Mouse (Mus musculus) kidney, postnatal 10 days (tissue): ENCODE measurements around the gene Stx19.
A peak's percentile ranks its signal among the peaks of the same experiment; 100 is the strongest.

ENCODE experiments used
- DNase-seq: peaks from one replicate; pipeline ENCODE4 v3.0.0; 2021; ENCODE audit warnings: mixed read lengths

Stx19 gene

DNA sequence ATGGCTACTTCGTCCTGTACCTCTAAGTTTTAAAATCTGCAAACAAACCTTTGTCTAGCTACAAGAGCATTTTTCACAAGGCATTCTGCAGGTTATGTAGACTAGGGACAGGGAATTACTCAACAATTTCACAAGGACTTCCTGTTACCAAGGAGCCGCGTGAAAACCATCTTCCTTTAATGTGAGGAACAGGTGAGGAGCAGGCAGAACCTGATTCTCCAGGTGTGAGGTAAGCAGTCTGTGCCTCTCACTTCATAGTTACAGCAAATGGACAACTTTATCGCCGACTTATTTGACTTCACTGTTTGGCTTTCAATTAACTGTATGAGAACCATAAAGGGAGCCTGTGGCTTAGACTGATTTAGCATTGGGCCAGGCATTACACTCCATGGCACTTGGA is at the start of gene Stx19:
Gene Stx19, plus strand, starts transcription at position 186 of the 400 bp plus-strand sequence.
- DNase-seq, result no peak

DNA sequence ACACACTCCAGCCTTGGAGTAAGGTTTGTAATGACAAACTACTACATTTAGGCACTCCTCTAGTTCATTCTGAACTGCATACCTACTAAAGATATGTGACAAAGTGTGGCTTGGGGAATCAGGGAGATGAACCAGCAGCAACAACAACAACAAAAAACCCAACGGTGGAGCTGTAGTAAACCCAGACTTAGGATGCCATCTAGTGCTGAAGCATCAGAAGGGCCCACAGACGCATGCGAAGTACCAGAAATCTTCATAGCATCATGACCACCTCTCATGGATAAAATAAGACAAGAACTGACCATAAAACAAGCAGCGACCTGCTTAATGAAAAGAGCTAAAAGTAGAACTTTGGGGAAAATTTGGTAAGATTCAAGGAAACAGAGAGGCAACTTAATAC is 41.0 kb upstream of the Stx19 start:
- DNase-seq, result no peak

DNA sequence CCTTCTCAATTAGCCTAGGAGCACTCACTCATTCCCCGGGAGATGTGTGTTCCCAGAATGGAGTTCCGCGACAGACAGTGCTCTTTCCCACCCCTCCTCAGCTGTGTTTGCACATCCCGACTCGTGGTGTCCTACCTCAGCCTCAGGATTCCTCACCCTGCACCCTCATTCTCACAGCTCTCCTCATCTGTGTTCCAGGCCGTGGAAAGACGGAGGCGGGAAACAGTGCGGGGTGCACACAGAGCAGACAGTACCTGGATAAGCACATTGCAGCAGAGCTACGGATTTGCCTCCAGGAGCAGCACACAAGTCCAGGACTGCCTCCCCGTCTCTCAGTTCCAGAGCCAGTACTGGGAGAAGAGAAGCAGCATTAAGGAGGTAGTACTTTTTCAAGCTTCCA is 38.4 kb upstream of the Stx19 start:
- DNase-seq, result no peak

DNA sequence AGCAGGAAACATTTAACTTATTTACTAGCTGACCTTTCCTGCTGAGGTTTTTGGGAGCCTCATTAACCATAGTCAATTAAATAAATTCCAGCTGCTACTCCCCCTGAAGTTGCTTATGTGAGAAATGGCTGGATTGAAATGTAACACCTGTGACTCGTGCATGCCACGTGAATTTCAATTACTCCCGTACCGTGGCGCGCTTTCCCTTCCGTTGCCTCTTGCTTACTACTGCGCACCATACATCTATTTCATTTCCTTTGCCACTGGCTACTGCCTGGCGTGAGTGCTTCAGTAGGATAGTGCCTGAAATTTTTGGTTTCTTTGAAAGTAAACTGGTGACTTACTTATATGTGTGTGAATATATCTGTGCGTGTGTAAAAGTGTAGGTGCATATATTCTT is 36.2 kb upstream of the Stx19 start:
- DNase-seq, result no peak

DNA sequence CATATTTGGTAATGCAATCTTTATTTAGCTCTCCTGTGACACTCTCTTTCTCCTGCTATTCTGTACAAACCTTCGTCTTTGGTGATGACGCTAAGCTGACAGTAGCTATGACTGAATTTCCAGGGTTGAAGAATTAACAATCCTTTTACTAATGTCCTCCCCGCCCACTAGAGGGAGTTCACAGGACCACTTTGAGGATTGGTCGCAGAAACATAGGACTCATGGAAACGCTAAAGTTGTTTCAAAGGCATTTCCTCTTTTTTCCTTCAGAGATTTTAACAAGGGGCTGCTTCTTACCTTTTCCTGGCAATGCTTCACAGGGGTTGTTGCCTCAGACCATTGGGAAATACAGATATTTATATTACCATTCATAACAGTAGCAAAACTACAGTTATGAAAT is 32.2 kb upstream of the Stx19 start:
- peak; percentile 22 for DNase-seq

DNA sequence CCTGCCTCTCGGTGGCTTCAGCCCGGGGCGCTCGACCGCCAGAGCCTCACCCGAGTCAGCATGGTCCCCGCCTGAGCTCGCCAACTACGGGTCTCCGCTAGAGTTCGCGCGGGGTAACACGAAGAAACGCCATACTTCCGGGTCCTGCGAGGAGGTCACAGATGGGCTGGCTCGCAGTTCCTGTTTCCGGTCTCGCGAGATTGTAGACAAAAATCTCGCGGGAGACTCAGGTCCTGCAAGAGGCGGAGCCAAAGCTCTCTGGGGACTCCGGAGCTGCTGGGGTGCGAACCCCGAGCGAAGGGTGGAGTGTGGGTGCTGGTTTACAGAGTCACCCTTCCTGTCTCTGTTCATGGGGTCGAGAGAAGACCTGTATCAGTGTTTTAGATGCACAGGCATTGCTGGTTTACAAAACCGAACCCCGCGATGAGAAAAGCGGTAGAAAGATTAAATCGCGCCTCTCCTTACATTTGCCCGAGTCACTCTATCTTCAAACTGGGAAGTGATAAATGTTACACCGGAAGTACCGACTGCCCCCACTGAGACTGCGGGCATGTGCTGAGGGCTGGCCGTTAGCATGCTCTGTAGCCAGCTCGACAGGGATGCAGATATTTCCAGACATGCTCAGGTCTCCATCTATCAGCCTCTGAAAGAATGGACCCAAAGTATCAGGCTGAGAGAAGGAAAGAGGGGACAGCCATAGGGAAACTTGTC is 27.7 kb upstream of the Stx19 start, which contains the start of gene Nsun3:
Gene Nsun3, minus strand, starts transcription at position 198 of the 711 bp plus-strand sequence.
- DNase-seq, result peak; percentile 95

DNA sequence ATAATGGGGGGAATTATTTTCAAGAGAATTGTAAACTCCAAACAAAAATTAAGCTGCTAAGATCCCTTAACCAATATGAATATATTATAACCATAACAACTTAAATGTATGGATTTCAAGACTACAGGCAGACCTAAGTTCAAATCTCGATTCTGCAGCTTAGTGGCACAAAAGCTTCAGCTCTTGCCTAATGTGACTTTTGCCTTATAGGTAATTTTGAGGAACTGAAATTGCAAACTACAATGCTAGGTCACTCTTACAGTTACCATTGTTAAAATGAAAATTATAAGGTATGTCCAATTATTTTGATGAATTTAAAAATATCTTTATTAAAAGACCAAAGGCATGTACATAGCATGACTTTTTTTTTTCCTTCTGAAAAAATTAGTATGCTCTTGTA is 17.9 kb upstream of the Stx19 start:
- DNase-seq, result no peak

DNA sequence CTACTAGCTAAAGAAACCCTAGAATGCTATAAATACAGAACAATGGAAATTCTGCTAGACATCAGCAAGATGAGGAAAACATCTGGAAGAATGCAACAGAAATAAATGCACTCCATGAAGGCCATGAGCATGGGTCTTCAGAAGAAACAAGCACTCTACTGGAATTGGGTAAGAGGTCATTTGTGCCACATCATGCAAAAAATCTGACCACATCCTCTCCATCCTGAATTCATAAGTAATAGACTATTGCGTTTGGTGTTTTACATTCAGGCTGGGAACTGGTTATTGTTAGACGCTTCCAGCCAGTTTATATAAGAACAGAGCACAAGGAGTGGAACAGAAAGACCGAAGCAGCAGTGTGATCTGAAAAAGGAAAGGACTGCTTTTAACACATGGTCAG is 15.7 kb upstream of the Stx19 start:
- no peak for DNase-seq

DNA sequence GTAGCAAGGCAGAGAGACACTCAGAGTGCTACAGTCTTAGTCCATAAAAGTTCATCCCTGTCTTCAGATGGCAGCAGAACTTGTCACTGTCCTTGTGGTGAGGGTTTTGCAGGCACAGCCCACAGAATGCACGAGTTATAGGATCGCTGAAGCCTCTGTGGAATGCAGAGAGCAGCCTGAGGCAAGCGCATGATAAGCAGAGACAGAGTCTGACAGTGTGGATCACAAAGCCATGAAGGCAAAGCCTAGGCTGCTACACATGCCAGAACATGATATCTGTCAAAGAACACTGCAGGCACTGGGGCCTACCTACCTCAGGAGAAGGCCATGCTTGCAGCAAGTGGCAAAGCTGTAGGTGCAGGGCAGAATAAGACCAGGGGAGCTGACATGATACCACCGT is 15.1 kb upstream of the Stx19 start:
- DNase-seq, result no peak

DNA sequence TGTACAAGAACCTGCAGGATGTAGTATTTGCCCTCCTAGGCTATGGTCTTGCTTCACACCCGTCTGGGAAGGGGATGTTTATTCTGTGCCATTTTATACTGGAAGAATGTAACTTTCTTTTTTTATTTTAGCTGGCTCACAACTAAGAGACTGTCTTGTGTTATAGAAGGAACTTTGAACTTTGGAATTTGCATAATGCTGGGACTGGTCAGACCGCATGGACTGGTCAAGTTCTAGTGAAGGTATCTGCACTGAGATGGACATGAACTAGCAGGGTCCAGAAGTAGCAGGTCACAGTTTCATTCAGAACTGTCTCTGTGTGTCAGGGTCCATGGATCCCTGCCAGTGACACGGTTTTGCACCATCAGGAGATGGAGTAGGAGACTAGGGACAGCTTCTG is 14.6 kb upstream of the Stx19 start:
- DNase-seq, result no peak

DNA sequence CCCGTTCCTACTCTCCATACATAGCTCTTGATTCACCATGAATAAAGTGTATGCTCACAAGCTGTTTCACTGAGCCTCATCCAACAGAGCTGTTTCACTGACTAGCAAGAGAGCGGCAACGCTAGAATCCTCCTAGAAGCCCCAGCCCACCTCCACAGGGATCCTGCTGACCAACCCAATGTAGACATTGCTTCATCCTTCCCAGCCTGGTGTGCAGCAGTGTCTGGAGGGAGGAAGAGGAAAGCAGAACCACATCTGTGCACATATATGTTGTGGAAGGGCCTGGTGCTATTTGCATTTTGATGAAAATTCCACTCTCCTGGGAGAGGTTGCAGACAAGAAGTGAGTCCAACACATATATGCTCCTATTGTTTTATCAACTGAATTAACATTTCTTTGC is 9.9 kb upstream of the Stx19 start:
- no peak for DNase-seq

DNA sequence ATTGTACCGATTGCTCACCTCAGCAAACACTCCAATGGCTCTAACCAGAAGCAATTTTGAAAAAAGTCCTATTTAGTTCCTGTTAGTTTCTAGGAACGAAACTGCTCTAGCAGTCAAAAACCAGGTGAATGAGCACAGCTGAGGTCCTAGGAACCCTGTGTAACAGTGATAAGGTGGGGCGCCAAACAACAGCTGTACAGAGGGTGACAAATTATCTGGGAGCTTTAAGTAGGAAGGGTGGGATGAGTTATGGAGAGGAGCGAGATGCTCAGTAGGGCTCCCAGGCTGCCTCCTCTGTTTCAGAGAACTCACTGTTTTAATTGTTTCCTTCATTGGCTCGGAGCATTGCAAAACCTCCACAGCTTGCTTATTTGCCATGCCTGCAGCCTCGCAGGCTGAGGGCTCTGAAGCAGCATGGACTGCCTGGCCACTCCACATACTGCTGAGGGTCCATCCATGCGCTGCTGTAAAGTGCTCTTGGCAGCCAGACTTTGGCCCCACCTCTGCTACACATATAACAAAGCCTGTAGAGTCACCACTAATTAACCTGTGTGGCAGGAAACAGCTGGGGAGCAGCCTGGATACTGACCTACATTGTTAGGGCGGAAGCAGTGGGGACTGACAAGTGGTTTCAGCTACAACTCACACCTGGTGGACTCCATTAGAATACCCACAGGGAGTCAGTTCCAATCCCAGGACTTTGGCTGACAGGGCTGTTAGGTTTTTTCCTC is 7.1 kb upstream of the Stx19 start:
- DNase-seq, result peak; percentile 29

DNA sequence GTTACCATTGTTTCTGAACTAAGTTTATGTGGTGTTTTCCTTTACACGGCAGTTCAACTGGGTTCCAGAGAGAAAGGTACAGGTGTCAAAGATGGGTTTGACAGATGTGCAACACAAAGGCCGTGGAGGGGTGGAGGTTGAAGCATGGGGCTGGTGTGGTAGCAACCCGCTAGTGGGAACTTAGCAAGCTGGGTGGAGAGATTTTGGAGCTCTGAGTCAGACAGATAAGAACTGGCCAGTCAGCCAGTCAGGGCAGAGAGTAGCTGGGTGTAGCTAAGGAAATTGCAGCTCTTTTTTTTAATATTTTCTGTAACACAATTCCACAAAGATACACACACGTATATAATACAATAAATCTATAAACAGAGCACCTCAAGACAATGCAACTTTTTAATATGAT is 3.6 kb upstream of the Stx19 start:
- no peak for DNase-seq

DNA sequence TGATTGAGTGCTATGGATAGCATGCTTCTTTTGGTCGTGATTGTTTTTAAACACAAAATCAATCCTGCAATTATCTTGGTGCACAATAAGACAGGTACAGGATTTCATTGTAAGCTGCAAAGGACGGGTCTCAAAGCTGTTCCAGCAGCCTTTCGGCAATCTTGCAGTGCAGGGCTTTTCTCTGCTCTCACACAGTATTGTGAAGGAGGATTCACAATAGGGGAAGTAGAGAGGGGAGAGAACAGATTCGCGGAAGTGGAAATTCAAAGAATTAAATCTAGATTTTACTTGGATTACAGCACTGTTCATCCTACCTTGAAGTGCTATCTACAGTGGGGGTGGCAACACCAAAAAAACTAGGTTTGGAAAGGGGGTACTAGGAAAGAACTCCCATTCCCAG is 686 bp upstream of the Stx19 start:
- no peak for DNase-seq

DNA sequence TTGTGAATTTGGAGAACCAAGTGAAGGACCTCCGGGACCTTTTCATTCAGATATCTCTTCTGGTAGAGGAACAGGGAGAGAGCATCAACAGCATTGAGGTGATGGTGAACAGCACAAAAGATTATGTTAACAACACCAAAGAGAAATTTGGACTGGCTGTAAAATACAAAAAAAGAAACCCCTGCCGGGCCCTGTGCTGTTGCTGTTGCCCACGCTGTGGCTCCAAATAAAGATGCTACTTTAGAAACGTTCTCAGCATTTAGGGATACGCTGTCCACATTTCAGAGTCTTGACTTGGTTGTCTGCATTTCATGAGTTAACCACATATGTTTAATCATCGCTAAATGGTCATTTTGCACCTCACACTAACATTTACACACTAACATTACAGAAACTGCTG is 8.0 kb downstream of the Stx19 start:
- no peak for DNase-seq

DNA sequence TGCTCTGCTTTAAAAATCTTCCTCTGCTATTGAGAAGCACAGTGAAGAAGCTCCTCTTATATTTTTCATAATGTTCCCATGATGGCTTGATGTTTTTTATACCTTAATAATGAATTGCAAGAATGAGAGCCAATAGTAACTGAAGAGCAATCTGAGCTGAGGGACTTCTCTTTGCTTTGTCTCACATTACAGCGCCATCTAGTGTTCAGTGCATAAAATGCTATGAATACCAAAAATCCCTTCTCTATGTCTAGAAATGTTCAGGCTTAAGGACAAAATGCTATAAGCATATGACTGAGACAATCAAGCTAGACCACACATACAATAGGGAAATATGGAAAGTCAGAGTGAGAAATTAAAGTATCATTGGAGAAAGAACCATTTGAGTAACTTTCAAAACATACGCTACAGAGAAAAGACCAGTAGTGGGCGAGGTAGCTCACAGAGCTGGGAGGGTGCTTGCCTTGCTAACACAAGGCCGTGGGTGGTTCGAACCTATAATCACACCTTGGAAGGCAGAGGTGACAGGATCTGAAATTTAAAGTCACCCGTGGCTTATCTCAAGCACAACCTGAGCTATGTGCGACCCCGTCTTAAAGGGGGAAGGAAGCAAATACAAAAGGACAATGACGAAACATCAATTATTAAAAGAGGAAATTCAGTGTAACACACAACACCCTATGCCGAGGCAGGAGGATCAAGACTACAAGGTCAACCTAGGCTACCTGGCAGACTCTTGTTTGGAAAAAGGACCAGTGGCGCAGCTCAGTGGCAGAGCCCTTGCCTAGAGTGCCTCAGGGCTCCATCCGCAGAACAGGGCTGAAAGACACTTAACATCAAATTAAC is 11.9 kb downstream of the Stx19 start:
- no peak for DNase-seq

DNA sequence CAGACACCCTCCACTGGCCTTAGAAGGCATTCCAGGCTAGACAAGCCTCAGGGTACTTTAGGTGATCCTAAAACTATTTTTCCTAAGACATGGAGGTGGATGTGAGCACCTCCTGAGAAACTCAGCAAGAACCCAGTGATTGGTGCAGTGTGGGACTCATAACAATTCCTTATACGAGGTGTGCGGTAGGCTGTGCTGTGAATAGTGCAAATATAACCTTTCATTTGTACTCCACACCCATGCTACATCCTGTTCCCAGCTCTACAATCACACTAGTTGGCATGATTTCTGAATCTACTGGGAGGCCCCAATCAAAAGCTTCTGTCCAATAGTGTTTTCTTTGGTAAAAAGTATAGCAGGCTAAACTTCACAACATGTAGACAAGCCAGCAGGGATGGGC is 17.6 kb downstream of the Stx19 start:
- DNase-seq, result no peak

DNA sequence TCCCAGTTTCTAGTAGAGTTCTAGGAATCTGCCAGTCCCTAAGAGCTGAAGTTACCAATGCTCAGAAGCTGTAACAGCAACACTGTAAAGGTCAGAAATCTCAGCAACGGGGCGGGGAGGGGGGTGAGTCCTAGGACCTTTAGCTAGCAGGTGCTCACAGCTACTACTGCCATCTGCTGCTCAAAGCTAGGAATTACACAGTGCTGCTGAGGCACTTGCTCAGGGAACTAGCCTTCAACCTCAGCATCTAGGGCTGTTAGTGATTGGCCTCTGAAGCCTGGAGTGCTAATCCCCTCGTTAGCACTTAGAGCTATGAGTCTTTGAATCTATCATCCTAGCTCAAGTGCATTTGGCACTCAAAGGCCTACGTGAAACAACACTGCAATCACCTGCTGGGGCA is 18.0 kb downstream of the Stx19 start:
- DNase-seq, result peak; percentile 69

DNA sequence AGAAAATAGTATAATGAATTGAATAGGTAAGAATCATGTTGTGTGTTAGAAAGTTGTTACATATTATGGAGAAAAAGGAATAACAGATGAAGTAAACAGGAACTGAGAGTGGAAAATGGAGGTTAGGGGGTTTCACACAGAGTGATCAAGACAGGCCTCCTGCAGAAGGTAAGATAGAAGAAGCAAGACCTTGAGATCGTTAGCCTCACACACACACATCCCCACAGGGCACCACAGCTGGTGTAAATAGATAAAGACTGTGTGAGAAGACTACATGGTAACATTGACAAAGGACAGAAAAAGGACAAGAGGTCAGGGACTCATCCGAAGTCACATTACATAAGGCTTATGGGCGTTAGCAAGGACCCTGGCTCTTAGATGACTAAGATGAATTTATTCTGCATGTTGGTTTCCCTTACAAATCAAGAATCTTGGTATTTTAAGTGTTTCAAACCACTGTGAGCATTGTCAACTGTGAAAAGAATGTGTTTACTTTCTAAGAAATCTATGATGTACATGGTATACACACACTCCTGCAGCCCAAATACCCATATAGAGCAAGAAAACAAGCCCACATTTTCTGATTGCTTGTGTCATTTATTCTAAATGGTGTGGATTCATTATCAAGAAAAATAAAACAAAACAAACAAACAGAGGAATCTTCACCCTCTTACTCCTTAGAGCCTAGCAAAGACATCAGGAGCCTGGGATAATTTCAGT is 19.7 kb downstream of the Stx19 start:
- DNase-seq, result no peak

DNA sequence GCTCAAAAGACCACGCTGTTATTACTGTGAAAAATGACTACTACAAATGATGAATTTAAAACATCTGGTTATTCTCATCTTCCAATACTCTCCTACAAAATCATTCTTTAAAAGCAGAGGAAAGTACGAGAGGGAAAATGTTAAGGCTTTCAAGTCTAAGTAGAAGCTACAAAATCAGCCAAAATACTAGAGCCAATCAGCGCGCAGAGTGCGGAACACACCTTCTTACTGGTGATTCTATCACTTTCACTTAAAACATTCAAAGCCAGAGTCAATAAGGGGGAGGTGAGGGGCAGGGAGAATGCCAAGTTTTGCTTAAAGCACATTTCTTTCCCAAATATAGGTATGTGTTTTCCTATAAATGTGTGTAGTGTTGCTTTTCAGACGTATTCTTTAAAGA is 30.9 kb downstream of the Stx19 start:
- DNase-seq, result no peak

DNA sequence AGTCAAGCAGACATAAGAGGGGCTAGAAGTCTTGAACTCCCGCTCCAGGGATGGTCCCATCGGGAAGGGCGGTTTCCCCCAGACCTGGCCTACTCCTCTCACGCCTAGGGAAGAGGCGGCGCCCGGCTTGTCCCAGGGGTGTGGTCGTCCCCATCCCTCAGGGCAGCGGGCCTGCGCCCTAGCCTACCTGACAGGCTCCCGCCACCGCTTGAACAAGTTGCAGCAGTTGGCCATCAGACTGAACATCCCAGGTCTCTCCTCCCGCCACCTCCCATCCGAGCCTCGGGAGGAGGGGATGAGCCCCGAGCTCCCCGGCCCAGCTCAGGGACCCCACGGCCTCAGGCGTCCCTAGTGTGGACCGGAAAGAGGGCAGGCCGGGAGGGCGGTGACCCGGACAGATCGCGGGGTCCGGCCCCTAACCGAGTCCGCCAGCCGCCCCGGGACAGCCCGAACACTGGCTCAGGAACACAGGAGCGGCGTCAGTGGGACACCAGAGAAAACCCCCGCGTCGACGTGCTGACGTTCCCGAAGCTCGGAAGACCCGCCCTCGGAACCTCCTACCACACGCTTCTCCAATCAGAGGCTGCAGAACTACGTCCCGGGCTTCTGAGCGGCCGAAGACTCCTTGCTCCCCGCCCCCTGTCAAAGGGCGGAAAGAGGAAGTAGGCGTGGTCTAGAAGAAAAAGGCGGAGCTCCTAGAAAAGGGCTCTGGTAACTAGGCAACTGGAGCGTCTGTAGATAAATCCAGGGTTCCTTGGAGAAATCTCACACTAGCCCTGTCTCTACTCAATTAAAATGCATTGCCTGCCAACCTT is 32.2 kb downstream of the Stx19 start, which contains the start of gene Arl13b:
Gene Arl13b, minus strand, starts transcription at position 543 of the 815 bp plus-strand sequence.
- DNase-seq, result peak; percentile 95
